Mouse (Mus musculus) heart, adult 9 months (tissue): Measurements from ENCODE around the gene Defb25.

Experiments
- DNase-seq, 2 experiments: peaks; one replicate each; pipeline ENCODE4 v3.0.0; 2022; ENCODE audit warnings: low spot score in 2 of 2

Gene Defb25

DNA sequence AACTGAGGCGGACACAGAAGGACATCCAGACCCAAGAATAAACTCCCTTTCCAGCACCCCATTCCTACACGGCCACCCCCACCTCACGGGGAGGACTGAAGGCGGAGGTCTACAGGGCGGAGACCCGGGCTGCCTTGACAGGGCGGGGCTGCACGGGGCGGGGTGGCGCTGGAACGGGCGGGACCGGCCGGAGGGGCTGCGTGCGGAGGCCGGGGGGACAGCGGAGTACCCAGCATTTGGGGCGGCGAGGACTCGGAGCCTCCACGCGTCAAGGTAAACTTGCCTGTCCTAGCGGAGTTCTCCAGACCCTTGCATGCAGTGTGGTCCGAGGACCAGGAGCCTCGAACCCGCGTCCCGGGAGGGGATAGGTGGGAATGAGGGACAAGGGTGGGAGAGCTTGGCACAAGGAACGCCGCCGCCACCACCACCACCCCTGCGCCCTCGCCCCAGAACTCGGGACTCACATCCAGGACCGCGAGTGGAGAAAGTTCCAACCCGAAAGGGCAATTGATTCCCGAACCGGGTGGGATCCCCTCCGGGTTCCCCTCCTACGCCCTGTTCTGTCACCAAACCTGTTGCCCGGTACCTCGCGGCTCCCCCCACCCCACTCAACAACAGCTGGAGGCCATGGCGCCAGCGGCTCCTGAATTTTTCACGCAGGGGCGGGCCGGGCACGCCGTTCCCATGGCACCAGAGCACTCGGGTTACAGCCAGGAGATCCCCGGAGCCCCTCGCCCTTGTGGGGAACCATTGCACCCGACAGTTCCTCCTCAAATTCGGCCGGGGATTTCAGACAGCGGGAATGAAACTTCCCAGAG, 4.1 kb upstream of the Defb25 start, which contains the start of gene Rem1:
Gene Rem1, plus strand, starts transcription at position 178 of the 818 bp plus-strand sequence.
- peak; percentile 51 to 63 for DNase-seq

DNA sequence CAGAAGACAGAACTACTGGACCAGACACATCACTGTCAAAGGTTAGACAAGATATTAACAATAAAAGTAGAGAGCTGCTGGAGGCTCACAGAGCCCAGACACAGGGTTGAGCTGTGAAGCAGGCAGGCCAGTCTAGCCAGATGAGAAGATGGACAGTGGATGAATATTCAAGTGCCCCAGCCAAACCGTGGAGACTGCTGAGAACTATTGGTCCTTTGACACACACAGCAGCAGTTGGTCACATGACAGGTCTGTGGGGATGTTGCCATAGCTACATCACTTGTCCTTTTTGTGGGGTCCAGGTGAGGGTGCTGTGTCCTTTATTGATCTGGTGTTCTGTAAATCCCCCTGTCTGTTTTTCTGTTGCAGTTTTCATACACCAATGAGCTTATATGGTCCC, 2.4 kb upstream of the Defb25 start:
- DNase-seq: no peak

DNA sequence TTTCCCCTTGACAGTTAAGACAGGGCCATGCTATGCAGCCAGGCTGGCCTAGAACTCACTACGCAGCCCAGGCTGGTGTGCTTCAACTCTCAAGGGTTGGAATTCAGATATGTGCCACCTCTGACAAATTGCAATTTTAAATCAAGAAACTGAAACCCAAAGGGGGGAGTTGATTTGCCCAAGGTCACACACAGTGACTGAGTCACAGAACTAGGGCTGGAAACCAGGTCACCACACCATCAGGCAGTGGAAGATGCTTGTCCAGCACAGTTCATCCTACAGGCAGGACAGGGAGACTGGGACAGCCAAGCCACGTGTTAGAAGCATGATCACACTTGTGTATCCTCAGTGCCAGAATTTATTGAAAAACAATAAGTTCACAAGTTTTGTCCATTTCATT, 1.7 kb upstream of the Defb25 start:
- no peak for DNase-seq

DNA sequence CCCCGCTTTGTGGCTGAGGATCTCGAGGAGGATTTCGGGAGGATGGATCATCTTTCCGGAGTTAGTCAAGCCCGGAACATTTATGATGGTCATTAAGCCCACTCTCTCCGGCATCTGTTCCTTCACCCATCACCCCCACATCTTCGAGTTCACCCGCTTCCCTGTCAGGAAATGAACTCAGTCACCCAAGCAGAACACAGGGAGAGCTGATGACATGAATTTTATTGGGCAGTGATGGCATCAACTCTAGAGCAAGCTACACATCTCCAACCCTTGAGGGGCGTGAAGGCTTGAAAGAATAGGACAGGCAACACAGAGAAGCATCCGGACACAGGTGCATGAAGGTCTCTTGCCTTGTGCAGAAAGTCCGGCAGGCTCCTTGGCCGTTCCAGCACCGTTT, 702 bp downstream of the Defb25 start:
- no peak for DNase-seq

DNA sequence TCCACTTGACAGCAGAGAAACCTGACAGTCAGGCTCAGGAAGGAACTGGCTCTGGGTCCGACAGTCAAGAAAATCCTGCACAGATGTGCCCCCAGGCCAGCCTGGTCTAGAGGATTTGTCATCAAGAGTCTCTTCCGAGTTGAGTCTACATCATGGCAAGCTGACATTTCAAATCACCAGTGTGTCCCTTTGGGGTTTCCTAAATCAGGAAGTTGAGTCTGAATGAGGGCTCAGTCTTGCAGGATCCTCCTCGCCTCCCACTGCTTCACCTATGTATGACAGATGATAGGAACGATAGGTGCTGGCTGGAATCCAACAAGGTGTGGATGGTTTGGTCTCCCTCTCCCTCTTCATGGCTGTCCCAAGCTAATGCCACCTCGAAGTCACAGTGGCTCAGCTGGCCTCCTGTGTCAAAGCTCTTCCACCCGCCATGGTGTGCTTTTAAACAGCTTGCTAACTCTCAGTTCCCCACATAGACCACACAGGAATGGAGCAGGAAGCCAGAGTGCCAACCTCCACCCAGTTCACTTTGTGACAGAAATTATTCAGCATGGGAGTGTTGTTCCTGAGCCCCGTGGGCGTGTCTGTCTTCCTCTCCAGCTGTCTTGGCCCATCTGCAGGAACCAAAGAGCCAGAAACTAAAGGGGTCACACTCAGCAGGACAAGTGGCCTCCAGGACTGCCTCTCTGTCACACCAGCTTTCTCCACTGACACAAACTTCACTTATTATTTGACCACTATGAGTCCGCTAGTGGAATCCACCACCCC, 2.3 kb downstream of the Defb25 start:
- DNase-seq: peak in 1 of 2 experiments; percentile 60

DNA sequence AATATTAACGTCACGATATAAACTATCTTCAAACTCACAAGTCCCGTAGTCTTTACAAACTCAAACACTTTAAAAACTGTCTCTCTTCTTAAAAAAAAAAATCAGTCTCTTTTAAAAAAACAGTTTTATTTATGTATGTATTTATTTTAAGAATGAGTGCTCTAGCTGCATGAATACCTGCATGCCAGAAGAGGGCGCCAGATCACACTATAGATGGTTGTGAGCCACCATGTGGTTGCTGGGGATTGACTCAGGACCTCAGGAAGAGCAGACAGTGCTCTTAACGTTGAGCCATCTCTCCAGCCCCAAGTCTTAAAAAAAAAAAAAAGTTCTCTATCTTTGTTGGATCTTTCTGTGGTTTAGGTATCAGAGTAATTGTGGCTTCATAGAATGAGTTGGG, 5.5 kb downstream of the Defb25 start:
- no peak for DNase-seq

DNA sequence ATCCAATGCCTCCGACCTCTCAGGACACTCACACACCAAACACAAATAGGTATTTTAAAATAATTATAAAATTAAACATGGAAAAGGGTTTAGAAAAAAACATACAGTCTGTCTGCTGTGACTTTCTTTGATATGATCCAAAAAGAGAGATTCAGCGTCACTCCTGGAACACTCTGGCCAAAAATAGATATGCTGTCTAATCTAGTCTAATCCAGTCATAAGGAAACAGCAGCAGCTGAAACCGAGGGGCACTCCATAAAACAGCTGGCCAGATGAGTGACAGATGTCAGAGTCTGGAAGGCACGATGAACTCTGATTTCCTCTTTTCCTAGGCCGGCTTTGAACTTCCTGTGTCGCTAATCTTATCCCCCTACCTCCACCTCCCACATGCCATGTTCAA, 6.4 kb downstream of the Defb25 start:
- no peak for DNase-seq

DNA sequence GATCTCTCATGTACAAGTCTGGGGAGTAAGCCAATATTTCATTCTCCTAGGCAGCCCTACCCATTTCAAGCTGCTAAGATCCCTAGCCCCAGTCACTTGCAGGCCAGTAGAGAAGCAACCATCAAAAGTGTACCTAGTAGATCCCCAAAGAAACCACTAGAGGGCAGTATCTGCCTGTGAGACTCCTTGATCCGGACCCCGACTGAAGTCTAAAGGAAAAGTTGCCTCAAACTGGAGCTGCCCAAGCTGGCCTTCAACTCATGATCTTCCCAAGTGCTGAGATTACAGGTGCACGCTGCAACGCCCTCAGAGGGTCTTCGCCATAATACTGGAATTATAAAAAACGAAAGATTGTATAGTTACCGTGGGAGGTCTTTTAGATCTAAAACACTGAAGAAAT, 7.3 kb downstream of the Defb25 start:
- DNase-seq: peak; percentile 68 to 71

DNA sequence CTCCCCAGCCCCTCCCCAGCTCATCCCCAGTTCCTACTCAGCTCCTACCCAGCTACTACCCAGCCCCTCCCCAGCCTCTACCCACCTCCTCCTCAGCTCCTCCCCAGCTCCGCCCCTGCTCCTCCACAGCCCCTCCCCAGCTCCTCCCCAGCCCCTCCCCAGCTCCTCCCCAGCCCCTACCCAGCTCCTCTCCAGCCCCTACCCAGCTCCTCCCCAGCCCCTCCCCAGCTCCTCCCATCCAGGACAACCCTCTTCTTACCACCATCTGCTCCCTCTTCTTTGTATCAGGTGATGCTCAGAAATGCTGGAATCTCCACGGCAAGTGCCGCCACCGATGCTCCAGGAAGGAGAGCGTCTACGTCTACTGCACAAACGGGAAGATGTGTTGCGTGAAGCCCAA, 10.7 kb downstream of the Defb25 start:
- DNase-seq: no peak

DNA sequence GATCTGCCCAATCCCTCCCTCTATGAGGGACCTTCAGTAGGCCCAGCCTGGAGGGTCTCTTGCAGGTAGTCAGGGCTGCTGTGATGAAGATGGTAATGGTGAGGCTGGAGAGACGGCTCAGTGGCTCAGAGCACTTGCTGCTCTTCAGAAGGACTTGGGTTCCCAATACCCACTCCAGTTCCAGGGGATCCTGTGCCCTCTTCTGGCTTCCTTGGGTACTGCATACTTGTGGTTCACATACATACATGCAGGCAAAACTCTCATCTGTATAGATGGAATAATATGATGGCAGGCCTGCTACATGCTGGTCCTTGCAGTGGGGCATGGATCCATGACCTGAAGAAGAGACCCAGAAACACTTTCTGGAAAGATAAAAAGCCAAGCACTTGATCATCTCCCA, 14.1 kb downstream of the Defb25 start:
- no peak for DNase-seq

DNA sequence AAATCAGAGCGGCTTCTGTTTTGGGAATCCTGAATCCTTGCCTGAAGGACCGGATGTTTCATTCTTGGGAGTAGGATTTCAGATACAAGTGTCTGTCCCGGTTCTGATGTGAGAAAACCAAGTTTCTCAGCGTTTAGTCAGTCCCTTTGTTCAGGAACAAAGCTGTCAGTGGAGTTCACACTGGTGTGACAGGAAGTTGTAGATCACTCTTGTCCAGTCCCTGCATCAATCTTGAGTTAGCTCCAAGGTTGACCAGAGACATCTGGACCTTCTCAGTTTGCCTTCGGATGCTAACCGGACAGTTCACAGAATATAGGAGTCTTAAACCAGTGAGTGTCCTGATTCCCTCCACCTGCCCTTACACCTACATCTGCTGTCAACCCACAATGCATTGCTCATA, 15.1 kb downstream of the Defb25 start:
- no peak for DNase-seq

DNA sequence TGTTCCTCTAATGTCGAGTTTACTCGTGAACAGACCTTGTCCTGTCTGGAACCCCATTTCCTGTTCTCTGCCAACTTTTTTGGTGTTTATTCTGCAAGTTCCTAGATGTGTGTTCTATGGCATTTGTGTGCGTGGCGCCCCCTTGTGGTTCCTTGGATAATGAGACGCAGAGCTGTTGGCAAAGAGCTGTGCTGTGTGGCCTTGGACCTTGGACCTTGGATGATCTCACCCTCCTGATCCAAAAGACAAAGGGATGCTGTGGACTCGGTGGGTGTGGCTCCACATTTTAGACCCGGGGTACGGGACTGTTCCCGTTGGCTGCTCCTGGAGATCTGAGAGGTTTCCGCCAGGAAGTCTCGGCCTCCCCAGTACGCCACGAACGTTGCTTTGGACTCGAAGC, 18.8 kb downstream of the Defb25 start, which contains the start of gene Defb36:
Gene Defb36, plus strand, starts transcription at position 271 of the 400 bp plus-strand sequence.
- DNase-seq: no peak

DNA sequence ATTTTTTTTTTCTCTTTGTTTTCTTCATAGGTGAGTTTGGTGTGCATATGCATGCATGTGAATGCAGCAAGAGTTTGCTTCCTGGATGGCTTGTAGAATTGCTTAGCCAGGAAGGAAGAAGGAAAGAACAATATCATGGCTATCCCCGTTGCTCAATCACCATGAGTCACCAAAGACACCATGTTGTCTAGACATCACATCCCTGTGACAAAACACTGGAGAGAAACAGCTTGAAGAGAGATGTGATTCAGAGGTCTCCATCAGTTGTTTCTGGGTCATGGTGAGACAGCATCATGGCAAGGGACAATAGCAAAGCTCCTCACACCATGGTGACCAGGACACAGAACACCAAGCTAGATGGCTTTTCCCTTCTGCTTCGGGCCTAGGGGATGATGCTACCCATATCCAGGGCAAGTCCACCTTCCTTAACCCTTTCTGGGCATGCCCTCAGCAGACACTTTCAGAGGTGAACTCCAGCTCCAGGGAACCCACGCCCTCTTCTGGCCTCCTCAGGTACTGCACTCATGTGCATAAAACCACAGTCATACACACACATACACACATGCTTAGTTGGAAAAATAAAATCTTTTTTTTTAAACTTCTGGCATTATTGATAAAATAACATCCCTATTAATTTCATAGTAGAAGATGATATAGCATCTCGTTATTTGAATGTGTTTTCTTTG, 21.4 kb downstream of the Defb25 start:
- no peak for DNase-seq

DNA sequence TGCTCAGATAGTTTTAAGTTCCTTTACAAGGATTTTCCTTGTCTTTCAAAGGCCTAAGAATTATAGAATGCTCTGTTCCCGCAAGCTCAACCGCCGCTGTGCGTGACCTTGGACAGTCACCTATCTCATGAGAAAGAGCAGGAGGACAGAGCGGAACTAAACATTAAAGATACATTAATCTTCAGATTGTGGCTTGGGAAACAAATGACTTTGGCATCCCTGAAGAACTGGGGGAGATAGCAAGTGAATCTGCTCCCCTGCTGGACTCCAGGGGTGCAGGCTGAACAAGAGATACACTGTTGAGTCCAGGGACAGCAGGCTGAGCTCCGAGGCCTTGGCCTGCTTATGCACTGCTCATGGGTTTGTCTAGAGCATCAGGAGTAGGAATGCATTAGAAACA, 22.8 kb downstream of the Defb25 start:
- DNase-seq: no peak

DNA sequence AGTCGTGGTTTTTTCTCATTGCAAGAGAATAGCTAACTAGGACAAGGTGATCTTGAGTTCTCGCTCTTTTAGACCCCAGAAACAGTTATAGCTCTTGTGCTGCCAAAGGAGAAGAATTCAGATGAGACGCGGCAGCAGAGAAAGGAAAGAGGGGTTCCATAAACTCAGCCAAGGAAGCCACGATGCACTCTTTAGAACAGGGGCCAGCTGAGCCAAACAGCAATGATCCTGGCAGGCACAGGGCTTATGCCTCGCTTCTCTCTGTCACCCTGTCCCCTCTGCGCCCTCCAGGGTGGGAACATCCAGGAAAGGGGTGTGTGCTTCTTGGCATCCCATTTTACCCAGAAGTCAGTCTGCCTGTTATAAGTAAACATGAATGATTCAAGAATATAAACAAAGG, 23.6 kb downstream of the Defb25 start, which contains the start of gene Defb45:
Gene Defb45, minus strand, starts transcription at position 101 of the 400 bp plus-strand sequence.
- DNase-seq: no peak

DNA sequence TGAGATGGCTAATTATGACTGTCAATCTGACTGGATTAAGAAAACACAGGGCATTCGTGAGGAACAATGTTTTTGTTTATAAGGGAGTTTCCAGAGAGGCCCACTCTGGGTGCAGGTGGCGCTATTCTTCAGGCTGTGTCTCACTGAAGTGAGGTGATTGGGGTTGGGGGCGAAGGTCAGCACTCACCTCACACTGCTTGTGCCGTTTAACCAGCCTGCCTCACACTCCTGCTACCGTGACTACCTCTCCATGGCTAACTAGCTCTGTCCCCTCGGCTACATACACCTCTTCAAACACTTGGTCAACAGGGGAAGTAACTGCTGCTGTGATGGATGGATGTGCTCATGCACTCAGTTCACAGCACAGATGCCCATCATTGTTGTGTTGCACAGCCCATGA, 33.8 kb downstream of the Defb25 start:
- no peak for DNase-seq

DNA sequence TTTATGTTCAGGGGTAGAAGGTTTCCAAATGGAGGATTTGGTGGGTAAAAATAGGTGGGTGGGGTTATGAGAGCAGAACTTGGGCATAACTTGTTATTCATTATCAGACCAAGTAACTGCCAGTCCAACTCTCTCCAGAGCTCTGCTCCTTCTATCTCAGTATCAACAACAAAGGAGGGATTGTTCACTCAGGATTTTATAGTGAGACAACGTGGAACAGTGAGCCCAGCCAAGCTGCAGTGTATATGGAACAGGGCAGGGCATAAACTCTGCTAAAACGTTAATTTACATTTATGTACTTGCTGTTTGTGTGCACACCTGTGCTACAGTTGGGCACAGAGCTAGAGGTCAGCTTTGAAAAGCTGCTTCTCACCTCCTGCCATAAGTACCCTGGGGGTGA, 34.4 kb downstream of the Defb25 start:
- DNase-seq: no peak

DNA sequence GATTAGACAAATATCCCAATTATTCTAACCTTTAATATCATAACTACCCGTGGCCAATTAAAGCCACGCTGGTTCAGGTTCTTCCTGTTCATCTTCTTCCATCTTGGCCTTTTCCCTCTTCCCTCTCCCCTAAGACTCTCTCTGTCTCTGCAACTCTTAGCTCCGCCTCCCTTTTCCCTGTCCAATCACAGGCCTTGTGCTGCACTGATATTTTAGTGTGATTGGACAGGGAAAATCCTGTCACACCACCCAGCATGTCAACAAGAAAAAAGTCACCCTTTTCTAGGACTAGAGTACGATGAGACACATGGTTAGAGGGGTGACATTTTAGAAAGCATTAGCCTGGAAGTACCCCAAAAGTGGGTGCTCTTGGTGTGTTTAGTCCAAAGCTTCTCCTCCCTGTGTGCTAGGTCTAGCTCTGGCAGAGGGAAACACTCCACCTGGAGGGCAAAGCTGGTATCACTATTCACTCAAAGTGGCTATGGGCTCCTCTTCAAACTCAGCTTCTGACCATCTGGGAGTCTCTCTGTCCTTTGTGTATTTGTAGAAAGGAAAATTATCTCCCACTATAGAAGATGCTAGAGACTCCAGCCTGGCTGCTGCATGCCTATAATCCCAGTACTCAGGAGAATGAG, 35.8 kb downstream of the Defb25 start:
- DNase-seq: no peak

DNA sequence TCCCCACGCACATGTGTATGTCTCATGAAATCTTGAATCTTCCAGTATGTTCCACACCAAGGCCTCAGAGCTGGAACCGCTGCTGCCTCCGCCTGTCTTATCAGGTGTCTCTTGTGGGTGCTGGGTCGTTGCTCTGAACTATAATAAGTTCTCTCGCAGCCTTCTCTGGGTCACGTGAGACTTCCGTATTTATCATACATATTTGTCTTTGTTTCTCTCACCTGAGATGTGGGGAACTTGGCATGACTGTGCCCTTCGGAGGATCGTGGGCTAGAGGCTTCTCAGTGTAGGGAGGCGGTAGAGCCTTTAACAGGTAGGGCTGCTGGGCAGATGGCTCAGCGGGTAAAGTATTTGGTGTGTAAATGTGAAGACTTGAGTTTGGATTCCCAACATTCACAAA, 42.2 kb downstream of the Defb25 start:
- DNase-seq: no peak

DNA sequence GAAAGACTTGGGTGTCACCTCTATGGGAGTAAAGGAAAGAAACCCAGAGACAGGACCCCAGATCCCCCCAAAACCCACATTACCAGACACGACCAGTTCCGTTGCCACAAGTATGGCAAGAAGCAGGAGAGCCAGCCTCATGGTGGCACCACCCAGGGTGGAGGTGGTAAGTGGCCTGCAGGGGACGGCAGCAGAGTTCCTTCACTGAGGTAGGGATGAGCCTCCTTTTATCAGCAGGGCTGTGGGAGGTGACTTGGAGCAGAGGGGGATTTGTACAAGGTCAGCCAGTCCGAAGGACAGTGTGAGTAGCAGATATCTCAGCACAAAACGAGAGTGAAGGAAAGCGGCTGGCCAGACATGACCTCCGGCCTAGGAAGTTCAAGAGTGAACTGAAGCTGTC, 42.7 kb downstream of the Defb25 start, which contains the start of gene Defb19:
Gene Defb19, minus strand, starts transcription at position 206 of the 400 bp plus-strand sequence.
- DNase-seq: no peak

DNA sequence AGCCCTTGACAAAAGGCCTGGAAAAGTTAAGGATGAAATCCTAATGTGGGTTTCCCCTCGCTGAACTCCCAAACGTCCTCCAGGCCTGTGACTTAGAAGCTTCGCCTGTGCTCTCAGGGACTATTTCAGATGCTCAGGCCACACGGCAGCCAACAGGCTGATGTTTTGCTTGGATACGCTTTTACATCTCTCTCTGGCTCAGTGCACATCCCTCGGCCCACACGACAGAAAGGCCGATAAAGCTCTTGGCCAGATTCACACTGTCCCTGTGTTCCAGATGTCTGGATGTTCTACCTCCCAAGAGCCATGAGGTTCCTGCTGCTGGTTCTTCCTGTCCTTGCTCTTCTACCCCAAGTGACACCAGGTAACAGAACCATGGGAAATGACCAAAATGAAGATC, 49.4 kb downstream of the Defb25 start:
- peak in 1 of 2 experiments; percentile 14 for DNase-seq
